Mouse (Mus musculus) megakaryocyte-erythroid progenitor cell, adult 5-6 weeks (primary cell): ENCODE measurements around the gene Gapvd1. TPM values are rescaled to one million over a fixed set of nuclear protein-coding genes. Genes with fewer than 3 reads are reported as not detected.
"Not testable (repeated sequence)": the region's sequence is repeated elsewhere in the genome, so short reads cannot be mapped to it uniquely, and the experiment has no call there.

ENCODE experiments used
- ATAC-seq: replicated peaks from 2 replicates; pipeline ENCODE4 v1.8.0; 2016; ENCODE audit warnings: mild to moderate bottlenecking, inconsistent platforms; ENCODE audit not compliant: severe bottlenecking, poor library complexity, low FRiP score, low TSS enrichment
- total RNA-seq, 2 experiments: library from RNA; stranded (forward) in 1 of 2; stranded (reverse) in 1 of 2; fragments of 200-1000, 215-1000 nt in 1 of 2; fragments of >200 nt in 1 of 2; fragmentation: Nextera tagmentation in 1 of 2; gene quantifications; 2 replicates each; pipeline ENCODE4 v1.2.3; 2014 to 2017

Gapvd1 gene
- 75.3 and 87.5 TPM in 2 replicates for total RNA-seq (2014; fragmentation: Nextera tagmentation)
- total RNA-seq (2017) = 84.3 and 99.7 TPM in 2 replicates

GRCm38 (mm10) chr2:34754551-34755358 is at the start of gene Gapvd1:
Gene Gapvd1, minus strand, starts transcription at chr2:34755232.
- peak; percentile 20; the same call in 1 of the 2 replicates for ATAC-seq

- peak; percentile 69 for ATAC-seq
These were observed 49.8 kb upstream of the Gapvd1 start for GRCm38 (mm10) chr2:34804815-34805214.

- ATAC-seq = no peak
These were observed 49.1 kb upstream of the Gapvd1 start for GRCm38 (mm10) chr2:34804172-34804571.

GRCm38 (mm10) chr2:34803746-34804145 is 48.7 kb upstream of the Gapvd1 start:
- ATAC-seq = no peak

GRCm38 (mm10) chr2:34802565-34803245 is 47.7 kb upstream of the Gapvd1 start:
- ATAC-seq = peak; percentile 46

GRCm38 (mm10) chr2:34801516-34802482 is 46.8 kb upstream of the Gapvd1 start:
- ATAC-seq = peak; percentile 84

- ATAC-seq = no peak
These were observed 45.3 kb upstream of the Gapvd1 start for GRCm38 (mm10) chr2:34800371-34800770.

- peak; percentile 73 for ATAC-seq
These were observed 44.6 kb upstream of the Gapvd1 start, which contains the start of gene Rabepk for GRCm38 (mm10) chr2:34799357-34800256. Gene Rabepk, minus strand, starts transcription at chr2:34799912.

- ATAC-seq = no peak
These were observed 40.4 kb upstream of the Gapvd1 start for GRCm38 (mm10) chr2:34795426-34795825.

GRCm38 (mm10) chr2:34794511-34794910 is 39.5 kb upstream of the Gapvd1 start:
- no peak for ATAC-seq

- ATAC-seq = not testable (repeated sequence)
These were observed 37.5 kb upstream of the Gapvd1 start for GRCm38 (mm10) chr2:34792543-34792942.

GRCm38 (mm10) chr2:34790282-34790681 is 35.2 kb upstream of the Gapvd1 start:
- ATAC-seq = peak; percentile 79

- ATAC-seq = peak; percentile 38
These were observed 29.1 kb upstream of the Gapvd1 start for GRCm38 (mm10) chr2:34784085-34784484.

- peak; percentile 94 for ATAC-seq
These were observed 28.3 kb upstream of the Gapvd1 start for GRCm38 (mm10) chr2:34783064-34784020.

GRCm38 (mm10) chr2:34777237-34777868 is 22.3 kb upstream of the Gapvd1 start:
- ATAC-seq = no peak

GRCm38 (mm10) chr2:34774493-34774892 is 19.5 kb upstream of the Gapvd1 start:
- no peak for ATAC-seq

GRCm38 (mm10) chr2:34773673-34774072 is 18.6 kb upstream of the Gapvd1 start:
- no peak for ATAC-seq
